Mouse (Mus musculus): Measurements from ENCODE around the gene Afap1l2. TPM values are rescaled to one million over a fixed set of nuclear protein-coding genes. Genes with fewer than 3 reads are reported as not detected.

Gene Afap1l2
- 6.8 and 7.0 TPM in 2 replicates for polyA plus RNA-seq (2012; rRNA removed)
- 6.8 and 9.2 TPM in 2 replicates for polyA plus RNA-seq (2014; fragmentation: Nextera tagmentation; extraction: Ambion mirVana)

GRCm38 (mm10) chr19:57007781-57008710 is at the start of gene Afap1l2:
Gene Afap1l2 (minus strand): TSS chr19:57008228.
- Histone ChIP-seq H3K9ac (ENCODE audit: low read depth, low read length, severe bottlenecking) (peak within 1 kb of the TSS; percentile 58), H3K27ac (replicated peaks; ENCODE audit: low read depth, low read length) (no peak within 1 kb of the TSS), H3K4me3 (replicated peaks; ENCODE audit: low read length) (peak within 1 kb of the TSS; percentile 51), H3K4me2 (replicated peaks; ENCODE audit: low read depth, low read length, severe bottlenecking) (peak within 1 kb of the TSS; percentile 87), H3K9me3 (ENCODE audit: control insufficient read depth, low read length) (no peaks in the 10 kb centered on the region), H3K36me3 (ENCODE audit: control insufficient read depth, insufficient read depth, low read length) (no peaks in the 10 kb centered on the region), H3K4me1 (ENCODE audit: control insufficient read depth, insufficient read depth, low read length) (peaks cover 20% of the 10 kb centered on the region), H3K27me3 (ENCODE audit: control insufficient read depth, insufficient read depth, low read length) (peaks cover 4% of the 10 kb centered on the region; the same call in 1 of the 2 replicates)
- DNase-seq (ENCODE audit: low spot score) (peak; percentile 38), ATAC-seq (ENCODE audit: low FRiP score, low read depth) (peak; percentile 46; the same call in 1 of the 2 replicates)
- TF ChIP-seq POLR2A (IDR thresholded peaks at IDR 0.05; ENCODE audit: borderline replicate concordance, extremely low read depth, insufficient read depth, insufficient read length): no peak
- 2% methylated on average over 58 of the region's 68 CpGs for WGBS

- DNase-seq (ENCODE audit: low spot score): no peak
- no peak overlapping the region for H3K4me2 ChIP-seq (replicated peaks; ENCODE audit: low read depth, low read length, severe bottlenecking)
- no peak for TF ChIP-seq POLR2A (IDR thresholded peaks at IDR 0.05; ENCODE audit: borderline replicate concordance, extremely low read depth, insufficient read depth, insufficient read length)
- ATAC-seq (ENCODE audit: low FRiP score, low read depth): no peak
- H3K9ac ChIP-seq (ENCODE audit: low read depth, low read length, severe bottlenecking): no peak overlapping the region
- H3K27ac ChIP-seq (replicated peaks; ENCODE audit: low read depth, low read length): no peak overlapping the region
- H3K4me3 ChIP-seq (replicated peaks; ENCODE audit: low read length): no peak overlapping the region
- peaks cover 10% of the 10 kb centered on the region for H3K36me3 ChIP-seq (ENCODE audit: control insufficient read depth, insufficient read depth, low read length)
- H3K4me1 ChIP-seq (ENCODE audit: control insufficient read depth, insufficient read depth, low read length): no peaks in the 10 kb centered on the region
- peaks cover 5% of the 10 kb centered on the region; the same call in 1 of the 2 replicates for H3K9me3 ChIP-seq (ENCODE audit: control insufficient read depth, low read length)
- no peaks in the 10 kb centered on the region for H3K27me3 ChIP-seq (ENCODE audit: control insufficient read depth, insufficient read depth, low read length)
- WGBS: 94% methylated on average over 2 of the region's 2 CpGs
These were observed 49.5 kb upstream of the Afap1l2 start for GRCm38 (mm10) chr19:57057568-57057967.

GRCm38 (mm10) chr19:57055215-57056120 is 47.4 kb upstream of the Afap1l2 start:
- ATAC-seq (ENCODE audit: low FRiP score, low read depth) (no peak), DNase-seq (ENCODE audit: low spot score) (no peak)
- peaks cover 10% of the 10 kb centered on the region for H3K36me3 ChIP-seq (ENCODE audit: control insufficient read depth, insufficient read depth, low read length)
- H3K27ac ChIP-seq (replicated peaks; ENCODE audit: low read depth, low read length): no peak overlapping the region
- no peak overlapping the region for H3K4me3 ChIP-seq (replicated peaks; ENCODE audit: low read length)
- no peaks in the 10 kb centered on the region for H3K27me3 ChIP-seq (ENCODE audit: control insufficient read depth, insufficient read depth, low read length)
- WGBS: 86% methylated on average over 16 of the region's 16 CpGs
- H3K9ac ChIP-seq (ENCODE audit: low read depth, low read length, severe bottlenecking): no peak overlapping the region
- H3K4me2 ChIP-seq (replicated peaks; ENCODE audit: low read depth, low read length, severe bottlenecking): no peak overlapping the region
- H3K9me3 ChIP-seq (ENCODE audit: control insufficient read depth, low read length): peaks cover 5% of the 10 kb centered on the region; the same call in 1 of the 2 replicates
- TF ChIP-seq POLR2A (IDR thresholded peaks at IDR 0.05; ENCODE audit: borderline replicate concordance, extremely low read depth, insufficient read depth, insufficient read length): no peak
- no peaks in the 10 kb centered on the region for H3K4me1 ChIP-seq (ENCODE audit: control insufficient read depth, insufficient read depth, low read length)

- peaks cover 4% of the 10 kb centered on the region; the same call in 1 of the 2 replicates for H3K9me3 ChIP-seq (ENCODE audit: control insufficient read depth, low read length)
- H3K36me3 ChIP-seq (ENCODE audit: control insufficient read depth, insufficient read depth, low read length): peaks cover 3% of the 10 kb centered on the region; the same call in 1 of the 2 replicates
- DNase-seq (ENCODE audit: low spot score) (no peak), ATAC-seq (ENCODE audit: low FRiP score, low read depth) (no peak)
- no peaks in the 10 kb centered on the region for H3K27me3 ChIP-seq (ENCODE audit: control insufficient read depth, insufficient read depth, low read length)
- H3K4me3 ChIP-seq (replicated peaks; ENCODE audit: low read length): no peak overlapping the region
- no peak overlapping the region for H3K27ac ChIP-seq (replicated peaks; ENCODE audit: low read depth, low read length)
- no peaks in the 10 kb centered on the region for H3K4me1 ChIP-seq (ENCODE audit: control insufficient read depth, insufficient read depth, low read length)
- H3K4me2 ChIP-seq (replicated peaks; ENCODE audit: low read depth, low read length, severe bottlenecking): no peak overlapping the region
- TF ChIP-seq POLR2A (IDR thresholded peaks at IDR 0.05; ENCODE audit: borderline replicate concordance, extremely low read depth, insufficient read depth, insufficient read length): no peak
- 61% methylated on average over 8 of the region's 8 CpGs for WGBS
- H3K9ac ChIP-seq (ENCODE audit: low read depth, low read length, severe bottlenecking): no peak overlapping the region
These were observed 44.9 kb upstream of the Afap1l2 start for GRCm38 (mm10) chr19:57052959-57053358.

GRCm38 (mm10) chr19:57052016-57052415 is 44.0 kb upstream of the Afap1l2 start:
- Histone ChIP-seq H3K9ac (ENCODE audit: low read depth, low read length, severe bottlenecking) (no peak overlapping the region), H3K27ac (replicated peaks; ENCODE audit: low read depth, low read length) (no peak overlapping the region), H3K4me3 (replicated peaks; ENCODE audit: low read length) (no peak overlapping the region), H3K4me1 (ENCODE audit: control insufficient read depth, insufficient read depth, low read length) (no peaks in the 10 kb centered on the region), H3K4me2 (replicated peaks; ENCODE audit: low read depth, low read length, severe bottlenecking) (no peak overlapping the region), H3K27me3 (ENCODE audit: control insufficient read depth, insufficient read depth, low read length) (no peaks in the 10 kb centered on the region), H3K36me3 (ENCODE audit: control insufficient read depth, insufficient read depth, low read length) (no peaks in the 10 kb centered on the region), H3K9me3 (ENCODE audit: control insufficient read depth, low read length) (no peaks in the 10 kb centered on the region)
- ATAC-seq (ENCODE audit: low FRiP score, low read depth): no peak
- 99% methylated on average over 7 of the region's 7 CpGs for WGBS
- TF ChIP-seq POLR2A (IDR thresholded peaks at IDR 0.05; ENCODE audit: borderline replicate concordance, extremely low read depth, insufficient read depth, insufficient read length): no peak
- DNase-seq (ENCODE audit: low spot score): no peak
